Mouse (Mus musculus): Measurements from ENCODE around the gene Foxj3. TPM values are rescaled to one million over a fixed set of nuclear protein-coding genes. Genes with fewer than 3 reads are reported as not detected.

Gene Foxj3
- polyA plus RNA-seq, 1 experiment, result 47.9 TPM

GRCm38 (mm10) chr4:119550864-119551263, 14.1 kb downstream of the Foxj3 start:
- no peaks in the 10 kb centered on the region for H3K4me1 ChIP-seq (ENCODE audit: control insufficient read depth, insufficient read depth, low read length)

DNA sequence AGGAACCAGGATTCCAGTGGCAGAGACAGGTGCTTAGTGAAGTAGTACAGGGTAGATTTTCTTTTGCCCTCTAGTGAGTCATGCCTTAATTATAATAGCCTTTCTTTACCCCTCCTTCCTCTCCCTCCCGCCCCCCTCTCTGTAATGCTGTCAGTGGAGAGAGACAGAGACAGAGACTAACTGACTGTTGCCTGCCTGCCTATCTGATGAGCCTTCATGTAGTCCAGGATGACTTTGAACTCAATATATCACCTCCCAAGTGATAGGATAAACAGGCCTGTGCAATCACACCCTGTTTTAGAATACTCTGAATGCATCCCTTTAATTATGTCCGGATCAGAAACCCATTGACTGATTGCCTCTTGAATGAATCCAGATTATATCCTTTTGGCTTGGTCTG, 18.7 kb downstream of the Foxj3 start:
- no peaks in the 10 kb centered on the region for H3K27me3 ChIP-seq (ENCODE audit: control insufficient read depth, insufficient read depth, low read length, poor library complexity, severe bottlenecking)
- no peak overlapping the region for H3K9ac ChIP-seq (ENCODE audit: low read depth, poor library complexity, severe bottlenecking)
- H3K9me3 ChIP-seq (replicated peaks; ENCODE audit: control insufficient read depth, insufficient read depth, low read length, poor library complexity, severe bottlenecking), result no peaks in the 10 kb centered on the region
- no peak overlapping the region for H3K4me3 ChIP-seq (ENCODE audit: low read depth, low read length)
- no peaks in the 10 kb centered on the region for H3K4me1 ChIP-seq (ENCODE audit: control insufficient read depth, insufficient read depth, low read length)
- TF ChIP-seq CTCF (IDR thresholded peaks at IDR 0.05; ENCODE audit: low read depth, low read length), result no peak
- H3K36me3 ChIP-seq (ENCODE audit: control insufficient read depth, insufficient read depth, low read length, poor library complexity, severe bottlenecking), result no peaks in the 10 kb centered on the region
- no peak overlapping the region for H3K27ac ChIP-seq (ENCODE audit: insufficient read depth, low read length)

More at GRCm38 (mm10) chr4:119550864-119551263, 14.1 kb downstream of the Foxj3 start:
- Histone ChIP-seq H3K36me3 (ENCODE audit: control insufficient read depth, insufficient read depth, low read length, poor library complexity, severe bottlenecking) (no peaks in the 10 kb centered on the region), H3K27ac (ENCODE audit: insufficient read depth, low read length) (no peak overlapping the region), H3K9ac (ENCODE audit: low read depth, poor library complexity, severe bottlenecking) (no peak overlapping the region), H3K9me3 (replicated peaks; ENCODE audit: control insufficient read depth, insufficient read depth, low read length, poor library complexity, severe bottlenecking) (no peaks in the 10 kb centered on the region), H3K4me3 (ENCODE audit: low read depth, low read length) (no peak overlapping the region), H3K27me3 (ENCODE audit: control insufficient read depth, insufficient read depth, low read length, poor library complexity, severe bottlenecking) (no peaks in the 10 kb centered on the region)
- TF ChIP-seq EP300 (IDR thresholded peaks at IDR 0.05; ENCODE audit: insufficient read depth, low read depth, low read length), result no peak
- TF ChIP-seq CTCF (IDR thresholded peaks at IDR 0.05; ENCODE audit: low read depth, low read length), result no peak
- TF ChIP-seq POLR2A (IDR thresholded peaks at IDR 0.05; ENCODE audit: insufficient read depth, low read length), result no peak

- TF ChIP-seq POLR2A (IDR thresholded peaks at IDR 0.05; ENCODE audit: insufficient read depth, low read length) (no peak), EP300 (IDR thresholded peaks at IDR 0.05; ENCODE audit: insufficient read depth, low read depth, low read length) (no peak), CTCF (IDR thresholded peaks at IDR 0.05; ENCODE audit: low read depth, low read length) (no peak)
- H3K9ac ChIP-seq (ENCODE audit: low read depth, poor library complexity, severe bottlenecking), result no peak overlapping the region
- no peaks in the 10 kb centered on the region for H3K27me3 ChIP-seq (ENCODE audit: control insufficient read depth, insufficient read depth, low read length, poor library complexity, severe bottlenecking)
- peaks cover 6% of the 10 kb centered on the region for H3K9me3 ChIP-seq (replicated peaks; ENCODE audit: control insufficient read depth, insufficient read depth, low read length, poor library complexity, severe bottlenecking)
- no peaks in the 10 kb centered on the region for H3K4me1 ChIP-seq (ENCODE audit: control insufficient read depth, insufficient read depth, low read length)
- H3K36me3 ChIP-seq (ENCODE audit: control insufficient read depth, insufficient read depth, low read length, poor library complexity, severe bottlenecking), result no peaks in the 10 kb centered on the region; the same call in 1 of the 2 replicates
- H3K4me3 ChIP-seq (ENCODE audit: low read depth, low read length), result no peak overlapping the region
- H3K27ac ChIP-seq (ENCODE audit: insufficient read depth, low read length), result no peak overlapping the region
These were observed 26.3 kb downstream of the Foxj3 start for GRCm38 (mm10) chr4:119563136-119563535.

DNA sequence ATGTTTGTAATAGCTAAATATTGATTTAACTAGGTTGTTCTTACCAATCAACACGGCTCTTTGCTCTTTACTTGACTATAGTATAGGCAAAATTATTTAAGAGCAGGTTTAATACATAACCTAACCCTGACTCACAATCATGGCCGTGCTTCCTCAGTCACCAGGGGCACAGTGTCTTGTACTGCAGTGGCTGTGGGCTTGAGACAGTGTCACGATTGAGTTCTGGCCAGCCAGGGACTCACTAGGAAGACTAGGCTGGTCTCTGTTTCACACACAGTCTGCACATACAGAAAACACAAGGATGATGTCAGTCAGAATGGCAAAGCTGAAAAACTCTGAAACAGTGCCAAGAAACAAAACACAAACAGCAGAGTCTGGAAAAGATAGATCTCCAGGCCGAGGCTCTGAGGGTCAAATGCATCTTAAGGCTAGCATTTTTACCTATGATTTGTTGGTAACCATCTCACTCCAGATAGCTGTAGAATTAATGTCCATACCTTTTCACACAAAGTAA, 29.6 kb downstream of the Foxj3 start:
- Histone ChIP-seq H3K27ac (ENCODE audit: insufficient read depth, low read length) (no peak overlapping the region), H3K36me3 (ENCODE audit: control insufficient read depth, insufficient read depth, low read length, poor library complexity, severe bottlenecking) (no peaks in the 10 kb centered on the region; the same call in 1 of the 2 replicates), H3K27me3 (ENCODE audit: control insufficient read depth, insufficient read depth, low read length, poor library complexity, severe bottlenecking) (no peaks in the 10 kb centered on the region), H3K9me3 (replicated peaks; ENCODE audit: control insufficient read depth, insufficient read depth, low read length, poor library complexity, severe bottlenecking) (peaks cover 6% of the 10 kb centered on the region), H3K4me3 (ENCODE audit: low read depth, low read length) (no peak overlapping the region), H3K4me1 (ENCODE audit: control insufficient read depth, insufficient read depth, low read length) (no peaks in the 10 kb centered on the region), H3K9ac (ENCODE audit: low read depth, poor library complexity, severe bottlenecking) (no peak overlapping the region)
- no peak for TF ChIP-seq EP300 (IDR thresholded peaks at IDR 0.05; ENCODE audit: insufficient read depth, low read depth, low read length)
- no peak for TF ChIP-seq POLR2A (IDR thresholded peaks at IDR 0.05; ENCODE audit: insufficient read depth, low read length)
- no peak for TF ChIP-seq CTCF (IDR thresholded peaks at IDR 0.05; ENCODE audit: low read depth, low read length)

DNA sequence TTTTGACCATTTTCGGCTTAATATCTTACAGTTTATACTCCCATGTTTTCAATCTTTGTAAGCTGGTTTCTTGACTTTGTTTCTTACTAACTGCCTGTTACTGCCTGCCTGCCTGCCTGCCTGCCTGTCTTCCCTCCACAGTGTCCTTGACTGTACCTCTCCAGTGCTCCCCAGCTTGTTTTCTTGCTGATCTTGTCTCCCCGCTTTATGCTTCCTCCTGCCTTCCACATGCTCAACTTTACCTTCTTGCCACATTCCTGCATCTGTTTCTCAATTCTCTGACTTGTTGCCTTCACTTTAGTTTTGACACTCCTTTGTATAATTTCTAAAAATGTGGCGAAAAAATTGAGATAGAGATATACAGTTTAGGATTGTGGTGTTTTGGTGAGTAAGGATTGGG, 35.9 kb downstream of the Foxj3 start:
- Histone ChIP-seq H3K4me3 (ENCODE audit: low read depth, low read length) (no peak overlapping the region), H3K9ac (ENCODE audit: low read depth, poor library complexity, severe bottlenecking) (no peak overlapping the region), H3K9me3 (replicated peaks; ENCODE audit: control insufficient read depth, insufficient read depth, low read length, poor library complexity, severe bottlenecking) (no peaks in the 10 kb centered on the region), H3K4me1 (ENCODE audit: control insufficient read depth, insufficient read depth, low read length) (no peaks in the 10 kb centered on the region), H3K27me3 (ENCODE audit: control insufficient read depth, insufficient read depth, low read length, poor library complexity, severe bottlenecking) (no peaks in the 10 kb centered on the region), H3K36me3 (ENCODE audit: control insufficient read depth, insufficient read depth, low read length, poor library complexity, severe bottlenecking) (peaks cover 7% of the 10 kb centered on the region), H3K27ac (ENCODE audit: insufficient read depth, low read length) (no peak overlapping the region)
- TF ChIP-seq EP300 (IDR thresholded peaks at IDR 0.05; ENCODE audit: insufficient read depth, low read depth, low read length) (no peak), POLR2A (IDR thresholded peaks at IDR 0.05; ENCODE audit: insufficient read depth, low read length) (no peak), CTCF (IDR thresholded peaks at IDR 0.05; ENCODE audit: low read depth, low read length) (no peak)

- H3K27me3 ChIP-seq (ENCODE audit: control insufficient read depth, insufficient read depth, low read length, poor library complexity, severe bottlenecking), result no peaks in the 10 kb centered on the region
- no peaks in the 10 kb centered on the region for H3K9me3 ChIP-seq (replicated peaks; ENCODE audit: control insufficient read depth, insufficient read depth, low read length, poor library complexity, severe bottlenecking)
- no peak overlapping the region for H3K27ac ChIP-seq (ENCODE audit: insufficient read depth, low read length)
- H3K4me3 ChIP-seq (ENCODE audit: low read depth, low read length), result no peak overlapping the region
- TF ChIP-seq POLR2A (IDR thresholded peaks at IDR 0.05; ENCODE audit: insufficient read depth, low read length) (no peak), CTCF (IDR thresholded peaks at IDR 0.05; ENCODE audit: low read depth, low read length) (no peak), EP300 (IDR thresholded peaks at IDR 0.05; ENCODE audit: insufficient read depth, low read depth, low read length) (no peak)
- no peak overlapping the region for H3K9ac ChIP-seq (ENCODE audit: low read depth, poor library complexity, severe bottlenecking)
- H3K36me3 ChIP-seq (ENCODE audit: control insufficient read depth, insufficient read depth, low read length, poor library complexity, severe bottlenecking), result peaks cover 7% of the 10 kb centered on the region
- H3K4me1 ChIP-seq (ENCODE audit: control insufficient read depth, insufficient read depth, low read length), result no peaks in the 10 kb centered on the region
These were observed 37.7 kb downstream of the Foxj3 start for GRCm38 (mm10) chr4:119574504-119574903.
